Mouse (Mus musculus) brain, embryonic 18.5 days (tissue): ENCODE measurements around the gene Lrrc56.

Source experiments
- DNase-seq: peaks from one replicate; pipeline ENCODE4 v3.0.0-alpha.2; 2012; ENCODE audit warnings: low read depth, low spot score

The Lrrc56 gene

GRCm38 (mm10) chr7:141191796-141192685, 1.9 kb upstream of the Lrrc56 start:
- DNase-seq: no peak

GRCm38 (mm10) chr7:141192776-141193347, 1.1 kb upstream of the Lrrc56 start:
- no peak for DNase-seq

DNA sequence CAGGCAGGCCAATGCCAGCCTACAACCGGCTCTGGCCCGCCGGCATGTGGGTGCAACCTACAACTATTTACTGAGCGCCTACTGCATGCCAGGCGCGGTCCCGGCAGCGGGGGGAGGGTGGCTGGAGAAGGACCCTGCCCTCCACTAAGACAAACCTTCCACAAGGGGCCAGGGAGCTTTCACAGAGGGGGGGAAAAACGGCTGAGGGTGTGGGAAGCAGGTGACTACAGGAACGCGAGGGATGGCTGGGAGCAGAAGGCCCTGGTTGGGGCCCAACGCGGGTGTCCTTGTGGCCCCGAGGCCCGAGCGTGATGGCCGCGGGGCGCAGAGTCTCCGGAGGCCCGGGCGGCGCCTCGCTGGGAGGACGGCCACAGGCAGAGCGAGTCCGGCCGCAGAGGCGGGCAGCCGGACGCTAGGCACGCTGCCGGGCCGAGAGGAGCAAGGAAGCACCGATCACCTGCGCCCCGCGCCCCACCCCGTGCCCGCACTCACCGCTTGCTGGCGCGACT, 555 bp upstream of the Lrrc56 start:
- DNase-seq: no peak

GRCm38 (mm10) chr7:141194409-141194808, 452 bp downstream of the Lrrc56 start:
- no peak for DNase-seq

DNA sequence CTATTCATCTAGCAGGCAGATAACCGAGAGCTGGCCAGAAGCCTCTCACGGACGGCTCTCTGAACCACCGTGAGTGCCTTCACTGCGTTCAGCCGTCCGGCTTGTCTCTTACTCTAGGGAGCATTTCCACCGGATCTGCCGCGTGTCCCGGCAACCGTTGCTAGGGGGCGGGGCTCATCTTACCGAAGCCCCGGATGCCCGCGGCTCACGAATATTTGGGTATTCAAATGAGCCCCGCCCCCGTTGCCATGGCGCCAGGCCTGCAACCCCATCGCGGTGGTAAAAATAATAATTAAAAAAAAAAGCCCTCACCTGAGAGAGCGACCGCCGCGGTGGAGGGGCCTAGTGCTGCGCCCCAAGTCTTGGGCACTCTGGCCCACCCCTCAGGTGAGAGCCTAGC, 873 bp downstream of the Lrrc56 start:
- DNase-seq: peak; percentile 73

- DNase-seq: no peak
Observed at GRCm38 (mm10) chr7:141195754-141196153, 1.8 kb downstream of the Lrrc56 start.

- no peak for DNase-seq
Observed at GRCm38 (mm10) chr7:141196619-141197282, 2.8 kb downstream of the Lrrc56 start.

GRCm38 (mm10) chr7:141198121-141198520, 4.2 kb downstream of the Lrrc56 start:
- no peak for DNase-seq

DNA sequence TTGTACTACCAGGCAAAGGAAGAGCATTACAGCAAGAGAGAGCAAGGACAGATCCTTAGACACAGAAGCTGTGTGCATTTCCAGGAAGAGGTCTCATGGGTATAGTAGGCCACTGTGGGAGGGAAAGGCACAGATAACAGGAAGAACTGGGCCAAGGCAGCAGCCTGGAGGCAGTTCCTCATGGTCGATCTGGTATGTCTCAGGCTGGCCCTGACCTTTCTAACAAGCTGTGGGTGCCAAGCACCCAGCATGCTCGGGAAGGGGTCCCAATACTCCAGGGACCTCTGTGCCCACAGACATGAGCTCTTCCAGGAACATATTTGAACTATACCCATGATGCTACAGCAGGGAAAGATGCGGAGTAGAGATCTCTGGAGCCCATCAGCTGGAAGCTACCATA, 10.6 kb downstream of the Lrrc56 start:
- DNase-seq: no peak

DNA sequence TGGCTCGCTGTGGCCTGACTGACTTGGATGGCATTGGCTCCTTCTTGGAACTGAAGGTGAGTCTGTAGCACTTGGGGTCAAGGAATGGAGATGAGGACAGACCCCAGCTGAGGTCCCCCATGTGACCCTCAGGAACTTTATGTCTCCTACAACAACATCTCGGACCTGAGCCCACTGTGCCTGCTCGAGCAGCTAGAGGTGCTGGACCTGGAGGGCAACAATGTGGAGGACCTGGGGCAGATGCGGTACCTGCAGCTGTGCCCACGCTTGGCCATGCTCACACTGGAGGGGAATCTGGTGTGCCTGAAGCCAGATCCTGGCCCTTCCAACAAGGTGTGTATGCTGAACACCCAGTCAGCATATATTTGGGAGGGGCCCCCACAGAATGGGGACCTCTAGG, 11.5 kb downstream of the Lrrc56 start:
- no peak for DNase-seq

DNA sequence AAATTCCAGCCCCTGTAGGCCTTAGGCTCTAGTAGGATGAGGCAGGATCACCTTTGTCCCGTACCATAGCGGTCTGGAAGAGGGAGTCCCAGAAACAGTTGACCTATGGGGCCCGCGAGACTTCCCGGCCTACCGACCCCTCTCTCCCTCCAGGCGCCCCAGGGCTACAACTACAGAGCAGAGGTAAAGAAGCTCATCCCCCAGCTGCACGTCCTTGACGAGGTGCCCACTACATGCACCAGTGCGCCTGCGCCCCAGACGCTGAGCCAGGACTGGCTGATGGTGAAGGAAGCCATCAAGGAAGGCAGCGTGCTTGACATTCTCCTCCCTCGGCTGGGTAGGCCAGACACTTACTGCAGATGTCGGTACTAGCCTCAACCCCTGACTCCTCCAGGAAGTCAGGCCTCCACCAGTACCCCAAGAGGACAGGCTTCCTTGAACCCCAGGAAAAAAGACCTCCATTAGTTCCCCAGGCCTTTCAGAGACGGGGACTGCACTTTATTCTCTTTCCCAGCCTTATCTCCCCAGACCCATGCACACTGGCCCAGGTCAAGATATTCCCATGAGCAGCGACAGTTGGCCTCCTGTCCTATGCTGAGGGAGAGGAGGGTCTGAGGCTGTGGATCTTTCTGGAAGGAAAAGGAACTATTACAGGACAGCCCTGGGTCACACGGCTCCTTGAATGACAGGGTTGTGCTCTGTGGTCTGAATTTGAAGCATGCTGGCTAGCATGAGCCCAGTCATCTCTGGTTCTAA, 12.4 kb downstream of the Lrrc56 start:
- no peak for DNase-seq

DNA sequence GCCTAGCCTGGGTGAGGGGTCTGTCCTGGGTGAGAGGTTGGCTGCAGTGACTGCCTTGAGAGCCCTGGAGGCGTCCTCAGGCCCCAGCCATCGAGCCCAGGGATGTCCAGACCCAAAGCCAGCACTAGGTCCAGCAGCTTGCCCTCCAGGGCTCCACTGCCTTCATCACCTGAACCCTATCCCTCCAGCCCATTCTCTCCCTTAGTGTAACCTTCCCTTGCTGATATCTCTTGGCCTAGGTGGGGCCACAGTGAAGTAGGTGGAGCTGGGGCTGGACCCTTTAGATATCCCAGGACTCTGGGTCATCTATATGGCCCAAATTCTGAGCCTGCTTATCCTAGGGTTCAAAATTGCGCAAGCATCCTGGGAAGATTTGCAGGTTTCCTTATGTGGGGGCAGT, 15.6 kb downstream of the Lrrc56 start:
- no peak for DNase-seq

DNA sequence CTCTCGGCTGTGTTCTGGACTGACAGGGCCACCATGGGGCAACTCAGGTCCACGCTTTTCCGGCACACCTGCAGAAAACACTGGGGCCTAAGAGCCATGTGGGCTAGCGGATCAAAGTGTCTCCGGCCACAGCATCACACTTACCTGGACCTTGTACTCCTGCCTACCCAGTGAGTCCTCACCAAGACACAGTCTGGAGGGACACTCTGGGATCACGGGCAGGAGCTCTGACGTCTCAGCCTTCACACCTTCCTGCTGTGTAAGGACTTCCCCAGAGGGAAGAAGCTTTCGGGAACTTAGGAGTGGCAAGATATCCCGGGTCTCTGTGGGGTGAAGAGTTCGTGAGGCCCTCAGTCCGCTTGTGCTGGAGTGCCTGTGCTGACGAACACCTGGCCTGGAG, 16.2 kb downstream of the Lrrc56 start:
- no peak for DNase-seq

DNA sequence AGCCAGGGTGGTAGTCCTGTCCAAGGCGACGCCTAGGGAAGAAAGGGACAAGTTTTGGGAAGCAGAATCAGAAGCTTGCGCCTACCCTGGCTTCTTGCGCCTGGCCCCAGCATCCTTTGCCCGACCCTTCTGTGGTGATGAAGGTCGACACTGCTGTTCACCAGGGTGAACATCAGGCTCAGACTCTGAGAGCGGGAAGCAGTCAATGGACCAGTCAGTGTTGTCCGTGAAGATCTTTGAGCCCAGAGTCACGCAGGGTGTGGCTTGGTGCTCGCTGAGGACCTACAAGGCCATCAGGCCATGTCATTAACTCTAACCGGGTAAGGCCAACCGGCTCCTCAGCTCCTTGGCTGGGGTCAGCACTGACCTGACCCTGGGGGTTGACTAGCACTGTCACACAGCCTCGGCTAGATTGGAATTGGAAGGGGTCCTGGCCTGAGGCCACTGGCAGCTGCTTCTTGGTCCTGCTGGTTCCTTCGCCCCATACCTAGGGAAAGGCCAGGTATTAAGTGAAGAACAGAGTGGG, 16.7 kb downstream of the Lrrc56 start:
- DNase-seq: no peak

GRCm38 (mm10) chr7:141213133-141213532, 19.2 kb downstream of the Lrrc56 start:
- DNase-seq: no peak

DNA sequence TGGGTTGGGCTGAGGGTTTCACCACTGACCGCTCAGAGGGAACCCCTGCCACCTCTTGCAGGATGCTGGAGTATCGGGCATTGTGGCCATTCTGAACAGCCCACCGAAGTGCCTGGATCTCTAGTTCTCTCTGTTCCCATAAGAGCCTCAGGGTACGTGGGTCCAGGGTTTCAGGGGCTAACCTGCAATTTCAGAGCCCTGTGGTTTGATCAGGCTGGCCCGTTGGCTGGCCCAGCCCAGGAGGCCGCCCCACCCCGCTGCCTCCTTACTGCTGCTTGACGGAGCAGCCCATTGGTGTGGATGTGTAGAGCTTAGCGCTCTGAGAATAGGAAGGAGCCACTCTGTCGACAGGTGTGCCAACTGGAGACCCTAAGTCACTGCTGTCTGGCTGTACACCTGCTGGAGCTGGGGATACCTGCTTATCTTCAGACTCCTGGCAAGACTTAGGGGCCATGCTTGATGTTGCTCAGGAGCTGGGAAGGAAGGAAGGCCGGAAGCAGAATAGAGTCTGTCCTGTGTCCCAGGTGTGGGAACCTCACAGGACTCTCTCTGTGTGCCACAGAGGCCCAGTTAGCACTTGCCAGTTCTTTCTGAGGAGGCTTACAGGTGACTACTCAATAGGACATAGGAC, 19.8 kb downstream of the Lrrc56 start, which contains the start of gene Lmntd2:
Gene Lmntd2 (minus strand): TSS at position 476 of the 631 bp plus-strand sequence.
- DNase-seq: no peak

GRCm38 (mm10) chr7:141214310-141214709, 20.4 kb downstream of the Lrrc56 start:
- DNase-seq: no peak

- peak; percentile 81 for DNase-seq
Observed at GRCm38 (mm10) chr7:141215101-141215879, 21.3 kb downstream of the Lrrc56 start, which contains the start of gene Rassf7. Rassf7 (plus strand) TSS chr7:141215860.

- DNase-seq: no peak
Observed at GRCm38 (mm10) chr7:141215880-141216733, 22.1 kb downstream of the Lrrc56 start.
